Mouse (Mus musculus) spleen, adult 12 weeks (tissue): ENCODE results near the gene Prpf38a.

Source experiments
- DNase-seq: peaks from one replicate; pipeline ENCODE4 v3.0.0; 2022; ENCODE audit warnings: low spot score

Prpf38a gene

GRCm38 (mm10) chr4:108578840-108579742, at the start of gene Prpf38a, which contains the start of gene Orc1:
Prpf38a (minus strand) TSS chr4:108579336.
Orc1 (plus strand) TSS chr4:108579423.
- peak; percentile 96 for DNase-seq

GRCm38 (mm10) chr4:108627066-108627465, 47.9 kb upstream of the Prpf38a start:
- no peak for DNase-seq

GRCm38 (mm10) chr4:108621504-108621903, 42.4 kb upstream of the Prpf38a start:
- DNase-seq = no peak

DNA sequence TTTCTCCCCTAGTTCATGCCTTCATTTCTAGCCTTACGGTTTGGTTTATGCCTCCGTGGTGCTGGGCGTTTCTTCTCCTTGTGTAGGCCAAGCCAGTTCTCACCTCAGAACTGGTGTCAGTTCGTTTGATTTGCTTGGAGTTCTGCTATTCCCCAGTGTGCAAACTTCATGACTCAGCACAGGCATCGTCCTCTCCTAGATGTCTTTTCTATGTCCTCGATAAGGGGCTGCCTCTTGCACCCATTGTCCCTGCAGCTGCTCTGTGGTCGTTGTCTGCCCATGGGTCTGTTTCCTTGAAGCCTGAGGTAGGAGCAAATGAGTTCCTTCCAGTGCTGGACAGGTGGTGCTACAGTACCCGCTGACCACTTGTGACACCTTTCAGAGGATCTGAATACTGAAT, 41.4 kb upstream of the Prpf38a start:
- no peak for DNase-seq

GRCm38 (mm10) chr4:108619587-108620341, 40.6 kb upstream of the Prpf38a start, which contains the start of gene Cc2d1b:
Cc2d1b (plus strand) TSS chr4:108619940.
- DNase-seq = peak; percentile 94

- DNase-seq = no peak
Measured at GRCm38 (mm10) chr4:108619165-108619564, 40.0 kb upstream of the Prpf38a start.

- no peak for DNase-seq
Measured at GRCm38 (mm10) chr4:108618586-108618985, 39.5 kb upstream of the Prpf38a start.

DNA sequence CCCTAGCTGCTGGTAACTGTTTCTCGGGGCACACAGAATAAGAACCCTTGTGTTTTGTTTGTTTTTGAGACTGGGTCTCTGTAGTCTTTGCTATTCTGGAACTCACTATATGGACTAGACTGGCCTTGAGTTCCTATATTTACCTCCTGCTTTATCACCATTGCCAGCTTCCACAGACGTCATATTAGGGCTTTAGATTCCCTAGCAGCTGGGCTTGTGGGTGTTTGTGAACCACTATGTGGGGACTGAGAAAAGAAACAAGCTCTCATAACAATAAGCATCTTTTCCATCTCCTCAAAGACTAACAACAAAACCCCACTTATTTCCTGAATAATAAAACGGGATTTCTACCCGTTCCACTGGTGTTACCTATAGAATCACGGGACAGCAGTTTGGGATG, 31.8 kb upstream of the Prpf38a start:
- DNase-seq = no peak

- DNase-seq = no peak
Measured at GRCm38 (mm10) chr4:108608651-108609050, 29.5 kb upstream of the Prpf38a start.

- DNase-seq = no peak
Measured at GRCm38 (mm10) chr4:108601870-108602269, 22.7 kb upstream of the Prpf38a start.

DNA sequence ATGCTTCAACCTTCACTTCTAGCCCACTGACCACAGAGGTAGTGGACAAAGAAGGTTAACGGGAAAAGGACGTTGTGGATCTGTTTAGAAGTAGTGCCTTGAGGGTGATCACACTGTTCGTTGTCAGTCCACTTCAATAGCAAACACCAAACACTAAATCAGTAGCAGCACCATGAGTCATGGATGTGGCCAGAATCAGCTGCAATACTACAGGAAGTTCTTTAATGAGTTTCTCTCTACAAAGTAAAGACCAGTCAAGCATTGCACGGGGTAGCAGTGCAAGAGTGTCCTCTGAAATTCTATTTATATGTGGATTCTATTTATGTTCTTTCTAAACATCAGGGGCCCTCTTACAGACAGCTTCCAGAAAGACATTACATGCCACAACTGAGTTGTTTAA, 19.2 kb upstream of the Prpf38a start:
- DNase-seq = no peak

DNA sequence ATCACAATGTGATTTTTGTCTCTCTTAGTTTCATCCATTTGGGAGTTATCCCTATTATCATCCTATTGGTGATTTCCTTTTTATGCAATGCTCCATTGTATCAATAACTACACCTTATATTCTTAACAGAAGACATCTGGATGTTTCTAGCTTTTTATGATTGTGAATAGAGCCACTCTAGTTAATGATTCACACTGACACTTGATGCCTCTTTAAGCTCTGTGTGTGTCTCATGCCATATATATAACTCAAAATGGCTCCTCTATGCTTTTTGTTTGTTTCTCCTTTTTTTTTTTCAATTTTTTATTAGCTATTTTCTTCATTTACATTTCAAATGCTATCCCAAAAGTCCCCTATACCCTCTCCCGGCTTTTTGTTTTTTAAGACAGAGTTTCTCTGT, 16.6 kb upstream of the Prpf38a start:
- DNase-seq = no peak

- DNase-seq = no peak
Measured at GRCm38 (mm10) chr4:108593376-108593775, 14.2 kb upstream of the Prpf38a start.

- DNase-seq = no peak
Measured at GRCm38 (mm10) chr4:108579743-108580411, 741 bp upstream of the Prpf38a start.

DNA sequence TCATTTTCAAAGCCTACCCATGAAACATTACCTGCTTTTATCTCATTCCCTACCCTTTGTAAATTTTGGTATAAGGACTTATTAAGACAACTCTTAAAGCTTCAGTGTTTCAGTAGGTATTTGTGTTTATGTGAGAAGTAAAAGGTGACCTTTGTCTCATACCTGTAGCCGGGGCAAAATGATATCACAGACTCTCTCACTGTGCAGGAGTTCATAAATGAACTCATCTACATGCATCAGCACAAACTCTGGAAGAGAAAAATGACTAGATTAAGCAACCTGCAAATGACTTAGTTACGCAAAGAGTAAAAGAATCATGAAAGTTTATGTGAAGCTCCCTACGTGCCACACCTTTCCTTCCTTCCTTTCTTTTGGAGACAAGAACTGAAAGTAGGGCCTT, 6.5 kb downstream of the Prpf38a start:
- DNase-seq = no peak

- no peak for DNase-seq
Measured at GRCm38 (mm10) chr4:108565026-108565425, 14.1 kb downstream of the Prpf38a start.

GRCm38 (mm10) chr4:108539701-108540100, 39.4 kb downstream of the Prpf38a start:
- no peak for DNase-seq
